In the genomic region with DNA sequence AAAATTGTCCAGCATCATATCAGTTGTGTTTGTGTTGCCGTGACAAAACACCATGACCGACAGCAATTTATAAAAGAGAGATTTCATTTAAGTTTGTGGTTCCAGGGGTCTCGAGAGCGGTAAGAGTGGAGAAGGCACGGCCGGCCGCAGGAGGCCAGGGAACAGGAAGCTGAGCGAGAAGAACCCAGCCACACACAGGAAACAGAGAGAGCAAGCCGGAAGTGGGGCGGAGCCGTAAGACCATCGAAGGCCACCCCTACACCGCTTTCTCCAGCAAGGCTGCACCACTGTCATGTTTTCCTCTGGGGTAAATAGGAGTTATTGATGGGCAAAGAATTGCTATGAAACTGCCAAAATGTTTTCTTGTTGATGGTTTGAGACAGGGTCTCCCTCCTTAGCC, we compare ENCODE assay signal across 15 mouse cellular contexts. TPM values are rescaled to one million over a fixed set of nuclear protein-coding genes. Genes with fewer than 3 reads are reported as not detected.
DNase-seq lines count a peak whose midpoint lies in the region; TF ChIP-seq lines count a peak whose summit lies in the region.
"Had no signal": no experiment of that assay in that cellular context is flagged by ENCODE, and none has a peak within 500 bp of the region (broad histone marks: within the 10 kb centered on the region; RNA-seq: fewer than 3 reads in every experiment).

No protein-coding gene starts in this region.

- WGBS in bone marrow, adult 2 months: 3% methylated on average over 13 of the region's 13 CpGs

- intact Hi-C loops in left cerebral cortex, postnatal 10 days (cut with DNase I): no loop called here
- intact Hi-C loops in left cerebral cortex, postnatal 14 days (cut with DNase I): no loop called here

- peaks cover 4% of the 10 kb centered on the region for H3K4me1 ChIP-seq in bone marrow, adult 2 months (ENCODE audit: control insufficient read depth, insufficient read depth, low read length)
- H3K4me1 ChIP-seq: hindbrain, embryonic 12.5 days; limb, embryonic 10.5 days; midbrain, embryonic 13.5 days had no signal

- no peak overlapping the region for H3K4me3 ChIP-seq in bone marrow, adult 2 months (replicated peaks; ENCODE audit: control insufficient read depth, low read depth, low read length)
- H3K4me3 ChIP-seq: heart, adult 2 months; hindbrain, embryonic 12.5 days; limb, embryonic 10.5 days; midbrain, embryonic 13.5 days had no signal

- no peak overlapping the region for H3K27ac ChIP-seq in bone marrow, adult 2 months (ENCODE audit: control insufficient read depth, insufficient read depth, low read depth, low read length, poor library complexity)
- H3K27ac ChIP-seq: heart, adult 2 months; hindbrain, embryonic 12.5 days; kidney, postnatal 0 days; limb, embryonic 10.5 days; midbrain, embryonic 13.5 days had no signal

- TF ChIP-seq POLR2A in bone marrow, adult 2 months (IDR thresholded peaks at IDR 0.05; ENCODE audit: borderline replicate concordance, control insufficient read depth, low read depth, low read length): 0 out of 2 replicates have a peak, but pooled peaks have one; percentile 42

- DNase-seq in B cell, adult 2 months: peak; percentile 74 to 75
- DNase-seq in lung, postnatal 14 days: peak; percentile 5
- DNase-seq in spleen, postnatal 14 days (ENCODE audit: low spot score in 2 of 2): peak; percentile 26 to 32
- no peak for DNase-seq in Muller cell, postnatal 12 days (ENCODE audit: inconsistent ontology term)
- DNase-seq in left cerebral cortex, postnatal 10 days (ENCODE audit: extremely low spot score in 1 of 2, low spot score in 2 of 2): no peak
- no peak for DNase-seq in left cerebral cortex, postnatal 14 days (ENCODE audit: low spot score in 2 of 2)
- DNase-seq in layer of hippocampus, postnatal 10 days (ENCODE audit: low spot score in 2 of 2): no peak
- DNase-seq: adrenal gland, adult 8-10 months; forebrain, postnatal 0 days had no signal

- no peak for TF ChIP-seq CTCF in bone marrow, adult 2 months (IDR thresholded peaks at IDR 0.05; ENCODE audit: control insufficient read depth, insufficient read depth, low read length)

RNA-seq across cellular contexts. Expression of a gene that starts 9.2 kb away (rescaled TPM):
- 4.5 and 10.4 TPM in 2 replicates for polyA plus RNA-seq in bone marrow, adult 2 months (2011; ENCODE audit: insufficient read depth, insufficient read length, low replicate concordance, missing spikeins)
- 1 to 10 TPM; 2.5 to 2.7 TPM for total RNA-seq in left cerebral cortex, postnatal 10 days (2021)
- 1 to 10 TPM; 2.7 to 2.8 TPM for total RNA-seq in left cerebral cortex, postnatal 14 days (2021)
- 1 to 10 TPM in 1 of 2 experiments, under 1 TPM in 1; 0.96 to 1.1 TPM for total RNA-seq in layer of hippocampus, postnatal 10 days (2021)

RNA-seq across cellular contexts. Expression of a gene that starts 53.8 kb away (rescaled TPM):
- polyA plus RNA-seq in bone marrow, adult 2 months (2011; ENCODE audit: insufficient read depth, insufficient read length, low replicate concordance, missing spikeins): 18.8 and 23.8 TPM in 2 replicates
- total RNA-seq in left cerebral cortex, postnatal 10 days (2021): 10 to 100 TPM; 59.7 to 59.9 TPM
- 10 to 100 TPM; 63.3 to 64.4 TPM for total RNA-seq in left cerebral cortex, postnatal 14 days (2021)
- total RNA-seq in layer of hippocampus, postnatal 10 days (2021): 10 to 100 TPM; 56.9 to 60.7 TPM

Comparison
In these comparisons a context has a peak if more than half of its experiments do, and no peak if none do; other contexts are left out.
1. DNase-seq: peak in B cell, adult 2 months (2 of 2), lung, postnatal 14 days (single experiment) and spleen, postnatal 14 days (2 of 2); none in Muller cell, postnatal 12 days (single experiment), left cerebral cortex, postnatal 10 days (0 of 2), left cerebral cortex, postnatal 14 days (0 of 2) and layer of hippocampus, postnatal 10 days (0 of 2).